Mouse (Mus musculus) left cerebral cortex, adult 2 months (tissue): ENCODE data around the gene Armh4. TPM values are rescaled to one million over a fixed set of nuclear protein-coding genes. Genes with fewer than 3 reads are reported as not detected.
"Not testable (repeated sequence)": the region's sequence is repeated elsewhere in the genome, so short reads cannot be mapped to it uniquely, and the experiment has no call there.

Source experiments
- DNase-seq, 2 experiments: peaks; one replicate each; pipeline ENCODE4 v3.0.0; 2021 to 2022; ENCODE audit warnings: low spot score in 2 of 2, mixed read lengths in 1 of 2; ENCODE audit errors: extremely low spot score in 1 of 2
- H3K27ac ChIP-seq: fragments of 200-600 bp; 2 replicates; pipeline ENCODE4 v1.8.1; 2022
- H3K4me3 ChIP-seq: fragments of 200-600 bp; 2 replicates; pipeline ENCODE4 v1.8.1; 2022
- CTCF ChIP-seq: fragments of 200-600 bp; IDR thresholded peaks from 2 replicates; pipeline ENCODE4 v1.8.1; 2022; ENCODE audit warnings: antibody characterized with exemption, mild to moderate bottlenecking, moderate library complexity
- intact Hi-C: fragments of 180-260 bp; cut with DNase I; formaldehyde crosslinking; loops from one replicate; pipeline ENCODE4 v1.15.1; 2025
- total RNA-seq, 2 experiments: library from RNA; stranded (reverse); gene quantifications; 2 replicates each; pipeline ENCODE4 v1.2.3; 2021

Gene Armh4
- total RNA-seq, 2 experiments from 2014 or later, result 23.3 to 24.9 TPM

- Histone ChIP-seq H3K27ac (no peak overlapping the region), H3K4me3 (peak overlapping the region; percentile 61)
- no peak for TF ChIP-seq CTCF
- DNase-seq, result no peak
- intact Hi-C loops, result loop anchor here (10.0 kb wide), 1 partner anchor 1301 kb away; no protein-coding TSS in a partner anchor
Measured at GRCm38 (mm10) chr14:49783866-49784265, 683 bp upstream of the Armh4 start.

- no peak overlapping the region for H3K4me3 ChIP-seq
- no peak overlapping the region for H3K27ac ChIP-seq
- intact Hi-C loops, result loop anchor here (10.0 kb wide), 1 partner anchor 1304 kb away; no protein-coding TSS in a partner anchor
- no peak for DNase-seq
- TF ChIP-seq CTCF, result no peak
Measured at GRCm38 (mm10) chr14:49780416-49780815, 2.8 kb downstream of the Armh4 start.

GRCm38 (mm10) chr14:49777539-49777938 lies 5.6 kb downstream of the Armh4 start:
- H3K27ac ChIP-seq, DNase-seq, intact Hi-C loops, H3K4me3 ChIP-seq: not testable (repeated sequence)

GRCm38 (mm10) chr14:49771746-49772145 lies 11.4 kb downstream of the Armh4 start:
- no peak for TF ChIP-seq CTCF
- DNase-seq, result no peak
- intact Hi-C loops, result no loop called here
- no peak overlapping the region for H3K27ac ChIP-seq
- no peak overlapping the region for H3K4me3 ChIP-seq

GRCm38 (mm10) chr14:49766601-49767000 lies 16.6 kb downstream of the Armh4 start:
- H3K27ac ChIP-seq, result no peak overlapping the region
- no peak for DNase-seq
- no peak overlapping the region for H3K4me3 ChIP-seq
- no peak for TF ChIP-seq CTCF
- intact Hi-C loops, result no loop called here

GRCm38 (mm10) chr14:49755845-49756244 lies 27.3 kb downstream of the Armh4 start:
- intact Hi-C loops, result loop anchor here (1.0 kb wide), 1 partner anchor 78 kb away; no protein-coding TSS in a partner anchor
- no peak for DNase-seq
- TF ChIP-seq CTCF, result peak; percentile 55
- no peak overlapping the region for H3K4me3 ChIP-seq
- no peak overlapping the region for H3K27ac ChIP-seq

GRCm38 (mm10) chr14:49752614-49753013 lies 30.6 kb downstream of the Armh4 start:
- Histone ChIP-seq H3K4me3 (no peak overlapping the region), H3K27ac (no peak overlapping the region)
- intact Hi-C loops, result loop anchor here (5.0 kb wide), 1 partner anchor 35 kb away; no protein-coding TSS in a partner anchor
- no peak for TF ChIP-seq CTCF
- no peak for DNase-seq

GRCm38 (mm10) chr14:49745874-49746273 lies 37.3 kb downstream of the Armh4 start:
- no peak for DNase-seq
- Histone ChIP-seq H3K27ac (no peak overlapping the region), H3K4me3 (no peak overlapping the region)
- intact Hi-C loops, result no loop called here
- TF ChIP-seq CTCF, result no peak

- no peak for DNase-seq
- no peak overlapping the region for H3K4me3 ChIP-seq
- intact Hi-C loops, result no loop called here
- TF ChIP-seq CTCF, result no peak
- no peak overlapping the region for H3K27ac ChIP-seq
Measured at GRCm38 (mm10) chr14:49743946-49744526, 39.1 kb downstream of the Armh4 start.

GRCm38 (mm10) chr14:49739328-49739727 lies 43.9 kb downstream of the Armh4 start:
- no peak for DNase-seq
- no peak for TF ChIP-seq CTCF
- H3K4me3 ChIP-seq, result no peak overlapping the region
- H3K27ac ChIP-seq, result no peak overlapping the region
- intact Hi-C loops, result no loop called here

- intact Hi-C loops, result no loop called here
- TF ChIP-seq CTCF, result no peak
- DNase-seq, result no peak
- Histone ChIP-seq H3K4me3 (no peak overlapping the region), H3K27ac (no peak overlapping the region)
Measured at GRCm38 (mm10) chr14:49738441-49739088, 44.6 kb downstream of the Armh4 start.

GRCm38 (mm10) chr14:49733950-49734349 lies 49.2 kb downstream of the Armh4 start:
- Histone ChIP-seq H3K4me3 (no peak overlapping the region), H3K27ac (no peak overlapping the region)
- DNase-seq, result no peak
- intact Hi-C loops, result loop anchor here (1.0 kb wide), 1 partner anchor 496 kb away; no protein-coding TSS in a partner anchor
- peak; percentile 79 for TF ChIP-seq CTCF
